Mouse (Mus musculus): ENCODE measurements around the gene Skp1a. TPM values are rescaled to one million over a fixed set of nuclear protein-coding genes. Genes with fewer than 3 reads are reported as not detected.

Skp1a gene
- total and polyA plus RNA-seq, 3 experiments = 169 to 371 (median 209) TPM

GRCm38 (mm10) chr11:52252692-52253091 lies 20.9 kb downstream of the Skp1a start:
- dilution Hi-C loops (cut with MboI; ENCODE audit: extremely low pct_ligation_motif_present, extremely low pct_unique_long_range_greater_than_20kb, low sequenced_read_pairs) (no loop called here), in situ Hi-C loops (cut with MboI; ENCODE audit: low pct_ligation_motif_present, low pct_unique_long_range_greater_than_20kb, low sequenced_read_pairs) (no loop called here)
- H3K27me3 ChIP-seq (replicated peaks) = no peaks in the 10 kb centered on the region
- H3K9ac ChIP-seq (ENCODE audit: insufficient read depth, low read depth) = no peak overlapping the region
- no peak overlapping the region for H3K4me2 ChIP-seq (ENCODE audit: insufficient read depth, low read depth, poor library complexity, severe bottlenecking)
- H3K36me3 ChIP-seq (replicated peaks in 1 of 2; ENCODE audit: control insufficient read depth in 1 of 2, insufficient read depth in 1 of 2, low read length in 1 of 2) = peaks cover 18 to 71% of the 10 kb centered on the region in 2 experiments
- no peak for TF ChIP-seq SIN3A (IDR thresholded peaks at IDR 0.05; ENCODE audit: low read length)
- no peak for TF ChIP-seq USF1 (IDR thresholded peaks at IDR 0.05; ENCODE audit: low read depth, low read length)
- TF ChIP-seq JUND (conservative IDR thresholded peaks at IDR 0.05; ENCODE audit: low read depth, low read length) = no peak
- TF ChIP-seq ZC3H11A (IDR thresholded peaks at IDR 0.05; ENCODE audit: low read depth, low read length) = no peak
- no peak for TF ChIP-seq USF2 (conservative IDR thresholded peaks at IDR 0.05; ENCODE audit: low read depth, low read length)
- no peak for TF ChIP-seq PAX5 (IDR thresholded peaks at IDR 0.05; ENCODE audit: low read length)
- no peak for TF ChIP-seq RCOR1 (conservative IDR thresholded peaks at IDR 0.05; ENCODE audit: low read depth, low read length)
- TF ChIP-seq MXI1 (IDR thresholded peaks at IDR 0.05; ENCODE audit: low read depth, low read length) = no peak
- no peak for TF ChIP-seq POLR2AphosphoS2 (IDR thresholded peaks at IDR 0.05; ENCODE audit: low read depth, low read length)
- TF ChIP-seq RAD21 (IDR thresholded peaks at IDR 0.05; ENCODE audit: low read depth, low read length) = no peak
- no peak for TF ChIP-seq ETS1 (conservative IDR thresholded peaks at IDR 0.05; ENCODE audit: low read depth, low read length)
- no peak for TF ChIP-seq EP300 (IDR thresholded peaks at IDR 0.05; ENCODE audit: low read length)
- TF ChIP-seq IRF4 (IDR thresholded peaks at IDR 0.05; ENCODE audit: low read depth, low read length) = no peak
- TF ChIP-seq KAT2A (IDR thresholded peaks at IDR 0.05; ENCODE audit: insufficient replicate concordance, low read length) = no peak
- TF ChIP-seq ELF1 (IDR thresholded peaks at IDR 0.05; ENCODE audit: low read depth, low read length) = no peak
- TF ChIP-seq NELFE (IDR thresholded peaks at IDR 0.05; ENCODE audit: low read depth, low read length) = no peak
- TF ChIP-seq GABPA (IDR thresholded peaks at IDR 0.05; ENCODE audit: insufficient replicate concordance, low read depth, low read length) = no peak
- TF ChIP-seq POLR2A (IDR thresholded peaks at IDR 0.05; ENCODE audit: low read depth, low read length) = no peak
- no peak overlapping the region for H3K27ac ChIP-seq (ENCODE audit: insufficient read depth, low read depth)
- H3K4me1 ChIP-seq (ENCODE audit: control insufficient read depth in 1 of 2, insufficient read depth in 2 of 2) = peaks cover 0 to 12% of the 10 kb centered on the region in 2 experiments; a peak in 1 of 4 replicates
- no peaks in the 10 kb centered on the region for H3K9me3 ChIP-seq (replicated peaks; ENCODE audit: low read length)
- H3K4me3 ChIP-seq (replicated peaks in 1 of 3; ENCODE audit: low read depth in 2 of 3, low read length in 2 of 3, poor library complexity in 1 of 3) = no peak overlapping the region
- no peak for DNase-seq (ENCODE audit: extremely low read depth)
- H3K79me2 ChIP-seq (replicated peaks; ENCODE audit: control insufficient read depth, extremely low read depth, insufficient read depth, poor library complexity, severe bottlenecking) = no peaks in the 10 kb centered on the region

- in situ Hi-C loops (cut with MboI; ENCODE audit: low pct_ligation_motif_present, low pct_unique_long_range_greater_than_20kb, low sequenced_read_pairs) (no loop called here), dilution Hi-C loops (cut with MboI; ENCODE audit: extremely low pct_ligation_motif_present, extremely low pct_unique_long_range_greater_than_20kb, low sequenced_read_pairs) (no loop called here)
- Histone ChIP-seq H3K4me3 (replicated peaks in 1 of 3; ENCODE audit: low read depth in 2 of 3, low read length in 2 of 3, poor library complexity in 1 of 3) (no peak overlapping the region), H3K79me2 (replicated peaks; ENCODE audit: control insufficient read depth, extremely low read depth, insufficient read depth, poor library complexity, severe bottlenecking) (no peaks in the 10 kb centered on the region), H3K9ac (ENCODE audit: insufficient read depth, low read depth) (no peak overlapping the region), H3K27ac (ENCODE audit: insufficient read depth, low read depth) (no peak overlapping the region), H3K4me2 (ENCODE audit: insufficient read depth, low read depth, poor library complexity, severe bottlenecking) (no peak overlapping the region), H3K27me3 (replicated peaks) (no peaks in the 10 kb centered on the region), H3K36me3 (replicated peaks in 1 of 2; ENCODE audit: control insufficient read depth in 1 of 2, insufficient read depth in 1 of 2, low read length in 1 of 2) (peaks cover 11 to 68% of the 10 kb centered on the region in 2 experiments), H3K4me1 (ENCODE audit: control insufficient read depth in 1 of 2, insufficient read depth in 2 of 2) (peaks cover 0 to 12% of the 10 kb centered on the region in 2 experiments; a peak in 1 of 4 replicates), H3K9me3 (replicated peaks; ENCODE audit: low read length) (no peaks in the 10 kb centered on the region)
- peak; percentile 68 for DNase-seq (ENCODE audit: extremely low read depth)
- TF ChIP-seq ETS1 (conservative IDR thresholded peaks at IDR 0.05; ENCODE audit: low read depth, low read length) (no peak), CHD1 (IDR thresholded peaks at IDR 0.05; ENCODE audit: low read depth, low read length) (no peak), MXI1 (IDR thresholded peaks at IDR 0.05; ENCODE audit: low read depth, low read length) (no peak), JUN (IDR thresholded peaks at IDR 0.05; ENCODE audit: insufficient read depth, low read depth, low read length) (no peak), RCOR1 (conservative IDR thresholded peaks at IDR 0.05; ENCODE audit: low read depth, low read length) (no peak), HCFC1 (IDR thresholded peaks at IDR 0.05; ENCODE audit: low read depth, low read length) (no peak), CTCF (conservative IDR thresholded peaks at IDR 0.05 in 1 of 2, IDR thresholded peaks at IDR 0.05 in 1 of 2; ENCODE audit: low read depth in 2 of 2, low read length in 2 of 2) (peak; percentile 82 to 99), MAX (IDR thresholded peaks at IDR 0.05; ENCODE audit: low read length) (no peak), IRF4 (IDR thresholded peaks at IDR 0.05; ENCODE audit: low read depth, low read length) (0 out of 2 replicates have a peak, but pooled peaks have one; percentile 21), ZC3H11A (IDR thresholded peaks at IDR 0.05; ENCODE audit: low read depth, low read length) (peak; percentile 90), TBP (conservative IDR thresholded peaks at IDR 0.05; ENCODE audit: low read depth, low read length) (no peak), ZNF384 (IDR thresholded peaks at IDR 0.05; ENCODE audit: low read depth, low read length) (no peak), RAD21 (IDR thresholded peaks at IDR 0.05; ENCODE audit: low read depth, low read length) (peak; percentile 92), EP300 (IDR thresholded peaks at IDR 0.05; ENCODE audit: low read length) (no peak), CHD2 (IDR thresholded peaks at IDR 0.05; ENCODE audit: low read length) (no peak), MEF2A (IDR thresholded peaks at IDR 0.05; ENCODE audit: borderline replicate concordance, low read depth, low read length) (no peak; the same call in 1 of the 2 replicates), SMC3 (IDR thresholded peaks at IDR 0.05; ENCODE audit: low read depth, low read length) (peak; percentile 100), USF1 (IDR thresholded peaks at IDR 0.05; ENCODE audit: low read depth, low read length) (no peak), PAX5 (IDR thresholded peaks at IDR 0.05; ENCODE audit: low read length) (no peak), POLR2A (IDR thresholded peaks at IDR 0.05; ENCODE audit: low read depth, low read length) (no peak), SIN3A (IDR thresholded peaks at IDR 0.05; ENCODE audit: low read length) (no peak), TCF12 (IDR thresholded peaks at IDR 0.05; ENCODE audit: low read depth, low read length) (no peak), MAFK (IDR thresholded peaks at IDR 0.05; ENCODE audit: insufficient replicate concordance, low read length) (no peak), JUND (conservative IDR thresholded peaks at IDR 0.05; ENCODE audit: low read depth, low read length) (no peak)
Observed at GRCm38 (mm10) chr11:52253674-52254375, 22.0 kb downstream of the Skp1a start.
